Mouse (Mus musculus) stomach, embryonic 15.5 days (tissue): ENCODE results near the gene Uts2b. TPM values are rescaled to one million over a fixed set of nuclear protein-coding genes. Genes with fewer than 3 reads are reported as not detected.

Experiments used
- ATAC-seq: fragments of 200-750 bp; cut with Nextera tagmentation; 2 replicates; pipeline ENCODE4 v1.8.0; 2017; ENCODE audit warnings: low read depth, moderate number of reproducible peaks, moderate TSS enrichment; ENCODE audit not compliant: insufficient read depth, low FRiP score
- H3K27ac ChIP-seq: fragments of 300-500 bp; sonication (generic); 2 replicates; pipeline ENCODE4 v1.5.1; 2015; ENCODE audit warnings: mild to moderate bottlenecking, inconsistent platforms
- H3K27me3 ChIP-seq: fragments of 300-500 bp; sonication (generic); replicated peaks from 2 replicates; pipeline ENCODE4 v1.6.1; 2015; ENCODE audit warnings: inconsistent platforms
- H3K36me3 ChIP-seq: fragments of 300-500 bp; sonication (generic); 2 replicates; pipeline ENCODE4 v1.6.1; 2015; ENCODE audit warnings: inconsistent platforms
- H3K4me1 ChIP-seq: fragments of 300-500 bp; sonication (generic); 2 replicates; pipeline ENCODE4 v1.6.1; 2015; ENCODE audit warnings: inconsistent platforms
- H3K4me2 ChIP-seq: fragments of 300-500 bp; sonication (generic); 2 replicates; pipeline ENCODE4 v1.6.1; 2015; ENCODE audit warnings: mild to moderate bottlenecking, inconsistent platforms
- H3K4me3 ChIP-seq: fragments of 300-500 bp; sonication (generic); replicated peaks from 2 replicates; pipeline ENCODE4 v1.5.1; 2015; ENCODE audit warnings: inconsistent platforms
- H3K9ac ChIP-seq: fragments of 300-500 bp; sonication (generic); 2 replicates; pipeline ENCODE4 v1.6.1; 2015; ENCODE audit warnings: inconsistent platforms
- H3K9me3 ChIP-seq: fragments of 300-500 bp; sonication (generic); 2 replicates; pipeline ENCODE4 v1.6.1; 2016; ENCODE audit warnings: inconsistent platforms
- WGBS: fragments of 180-500 bp; shearing (Covaris S2); methylation state at CpG from one replicate; pipeline ENCODE4 v1.1.7; 2015; 5-methylcytosine and 5-hydroxymethylcytosine counted together
- polyA plus RNA-seq: library from polyadenylated mRNA; unstranded; fragments of >200 nt; fragmentation: Nextera tagmentation; extraction: Ambion mirVana; gene quantifications from 2 replicates; pipeline ENCODE4 v1.2.1, GENCODE M21; 2015

Gene Uts2b
- polyA plus RNA-seq, result 0.22 and 0.27 TPM in 2 replicates

DNA sequence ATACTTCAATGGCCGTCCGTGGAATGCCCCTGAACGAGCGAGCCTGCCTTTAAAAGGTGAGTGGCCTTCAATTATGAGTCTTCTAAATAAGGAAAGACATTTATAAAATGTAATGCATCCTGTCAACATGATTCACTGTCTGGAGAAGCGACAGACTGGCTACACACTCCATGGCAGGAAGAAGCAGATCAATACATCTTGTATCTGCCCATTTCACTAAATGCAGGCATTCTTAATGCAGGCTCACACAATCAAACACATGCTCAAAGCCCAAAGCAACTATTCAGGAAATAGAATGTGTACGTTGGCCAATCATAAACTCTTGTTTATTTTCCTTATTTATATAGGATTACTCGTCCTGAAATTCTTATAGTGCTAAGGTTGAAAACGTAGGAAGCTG lies at the start of gene Uts2b:
Uts2b (minus strand) TSS at position 49 of the 400 bp plus-strand sequence.
- H3K27ac ChIP-seq, result no peak within 1 kb of the TSS
- H3K9ac ChIP-seq, result no peak within 1 kb of the TSS
- 56% methylated on average over 8 of the region's 8 CpGs for WGBS
- H3K27me3 ChIP-seq, result no peaks in the 10 kb centered on the region
- no peaks in the 10 kb centered on the region for H3K9me3 ChIP-seq
- no peak within 1 kb of the TSS for H3K4me3 ChIP-seq
- ATAC-seq, result no peak
- H3K4me2 ChIP-seq, result no peak within 1 kb of the TSS
- H3K36me3 ChIP-seq, result no peaks in the 10 kb centered on the region
- H3K4me1 ChIP-seq, result no peaks in the 10 kb centered on the region

- no peak for ATAC-seq
- Histone ChIP-seq H3K9me3 (no peaks in the 10 kb centered on the region), H3K9ac (no peak overlapping the region), H3K27me3 (no peaks in the 10 kb centered on the region), H3K36me3 (peaks cover 44% of the 10 kb centered on the region), H3K4me2 (no peak overlapping the region), H3K4me1 (no peaks in the 10 kb centered on the region), H3K4me3 (no peak overlapping the region), H3K27ac (no peak overlapping the region)
- 82% methylated on average over 3 of the region's 3 CpGs for WGBS
These were observed 47.6 kb upstream of the Uts2b start for GRCm38 (mm10) chr16:27417632-27418031.

- 94% methylated on average over 6 of the region's 6 CpGs for WGBS
- ATAC-seq, result no peak
- Histone ChIP-seq H3K4me3 (no peak overlapping the region), H3K9ac (no peak overlapping the region), H3K27me3 (no peaks in the 10 kb centered on the region), H3K27ac (no peak overlapping the region), H3K4me2 (no peak overlapping the region), H3K9me3 (no peaks in the 10 kb centered on the region), H3K36me3 (peaks cover 38% of the 10 kb centered on the region), H3K4me1 (no peaks in the 10 kb centered on the region)
These were observed 47.0 kb upstream of the Uts2b start for GRCm38 (mm10) chr16:27416937-27417584.

GRCm38 (mm10) chr16:27404107-27404506 lies 34.1 kb upstream of the Uts2b start:
- no peak overlapping the region for H3K4me2 ChIP-seq
- H3K9ac ChIP-seq, result no peak overlapping the region
- no peak overlapping the region for H3K4me3 ChIP-seq
- H3K27me3 ChIP-seq, result no peaks in the 10 kb centered on the region
- no peak overlapping the region for H3K27ac ChIP-seq
- no peak for ATAC-seq
- H3K4me1 ChIP-seq, result no peaks in the 10 kb centered on the region
- H3K36me3 ChIP-seq, result peaks cover 8% of the 10 kb centered on the region; the same call in 1 of the 2 replicates
- H3K9me3 ChIP-seq, result no peaks in the 10 kb centered on the region

DNA sequence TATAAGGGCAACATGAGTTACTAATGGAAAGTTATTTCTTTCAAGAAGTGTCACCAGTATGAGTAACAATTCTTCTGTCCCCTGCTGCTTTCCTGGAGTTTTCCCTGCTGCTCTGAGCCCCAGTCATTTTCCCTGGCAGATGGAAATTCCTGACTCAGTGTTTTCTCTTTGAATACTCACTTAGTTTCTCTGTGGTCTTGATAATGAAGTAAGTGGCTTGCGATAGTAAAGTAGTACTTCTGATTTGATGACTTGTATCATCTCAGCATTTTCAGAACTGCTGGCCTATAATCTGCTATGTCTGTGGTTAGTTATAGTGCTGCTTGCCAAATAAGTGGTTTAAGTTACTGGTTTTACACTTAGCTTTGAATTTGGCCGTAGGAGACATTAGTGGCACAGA lies 31.5 kb upstream of the Uts2b start:
- H3K36me3 ChIP-seq, result 0 out of 2 replicates have a peak, but pooled peaks cover 2% of the 10 kb centered on the region
- no peak overlapping the region for H3K4me3 ChIP-seq
- 81% methylated on average over 2 of the region's 2 CpGs for WGBS
- H3K4me1 ChIP-seq, result no peaks in the 10 kb centered on the region
- H3K9ac ChIP-seq, result no peak overlapping the region
- no peak overlapping the region for H3K4me2 ChIP-seq
- no peak overlapping the region for H3K27ac ChIP-seq
- ATAC-seq, result no peak
- no peaks in the 10 kb centered on the region for H3K9me3 ChIP-seq
- H3K27me3 ChIP-seq, result no peaks in the 10 kb centered on the region

GRCm38 (mm10) chr16:27399719-27400253 lies 29.7 kb upstream of the Uts2b start:
- Histone ChIP-seq H3K27me3 (no peaks in the 10 kb centered on the region), H3K36me3 (no peaks in the 10 kb centered on the region), H3K27ac (no peak overlapping the region), H3K9me3 (no peaks in the 10 kb centered on the region), H3K4me2 (no peak overlapping the region), H3K4me1 (no peaks in the 10 kb centered on the region), H3K9ac (no peak overlapping the region), H3K4me3 (no peak overlapping the region)
- ATAC-seq, result no peak
- 86% methylated on average over 6 of the region's 6 CpGs for WGBS

DNA sequence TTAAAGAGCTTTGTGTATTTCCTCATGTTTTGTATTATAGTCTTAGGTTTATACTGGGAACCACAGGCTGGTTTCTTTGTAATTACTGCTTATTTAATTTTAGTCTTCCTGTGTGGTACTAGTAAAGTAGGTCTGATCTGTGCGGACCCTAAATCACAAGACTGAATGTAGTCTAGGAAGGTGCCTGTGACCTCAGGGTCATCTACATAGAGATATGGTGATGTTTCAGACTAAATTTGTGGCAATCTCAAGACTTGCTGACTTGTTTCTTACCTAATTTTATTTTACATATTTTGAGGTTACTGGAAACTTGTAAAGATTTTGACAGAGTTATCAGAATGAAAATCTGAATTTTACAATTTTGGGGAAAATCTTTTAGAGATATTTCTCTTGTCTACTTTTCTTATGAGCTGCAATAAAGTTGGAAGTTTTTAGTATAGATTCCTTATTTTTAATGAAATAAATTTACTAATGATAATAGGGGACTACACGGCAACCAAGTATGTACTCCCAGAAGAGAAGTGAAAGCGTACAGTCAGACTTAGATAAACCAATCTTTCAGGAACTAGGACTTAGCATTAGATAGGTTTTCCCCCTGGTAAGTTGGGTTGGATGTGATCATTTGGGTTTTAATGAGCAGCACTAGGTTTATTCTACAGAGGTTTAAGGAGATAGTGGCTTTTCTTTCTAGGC lies 29.1 kb upstream of the Uts2b start:
- Histone ChIP-seq H3K4me1 (no peaks in the 10 kb centered on the region), H3K4me2 (no peak overlapping the region), H3K27me3 (no peaks in the 10 kb centered on the region), H3K36me3 (no peaks in the 10 kb centered on the region), H3K9ac (no peak overlapping the region), H3K9me3 (no peaks in the 10 kb centered on the region), H3K4me3 (no peak overlapping the region), H3K27ac (no peak overlapping the region)
- ATAC-seq, result no peak
- WGBS, result 85% methylated on average over 3 of the region's 3 CpGs

GRCm38 (mm10) chr16:27396951-27397350 lies 26.9 kb upstream of the Uts2b start:
- H3K27me3 ChIP-seq, result no peaks in the 10 kb centered on the region
- no peak overlapping the region for H3K27ac ChIP-seq
- H3K4me1 ChIP-seq, result no peaks in the 10 kb centered on the region
- no peaks in the 10 kb centered on the region for H3K36me3 ChIP-seq
- H3K4me3 ChIP-seq, result no peak overlapping the region
- 0 out of 2 replicates have a peak, but pooled peaks have one; percentile 22 for ATAC-seq
- no peak overlapping the region for H3K9ac ChIP-seq
- H3K4me2 ChIP-seq, result no peak overlapping the region
- no peaks in the 10 kb centered on the region for H3K9me3 ChIP-seq
- 88% methylated on average over 1 of the region's 1 CpGs for WGBS

- Histone ChIP-seq H3K4me2 (no peak overlapping the region), H3K9ac (no peak overlapping the region), H3K36me3 (no peaks in the 10 kb centered on the region), H3K27me3 (no peaks in the 10 kb centered on the region), H3K4me3 (no peak overlapping the region), H3K4me1 (peaks cover 2% of the 10 kb centered on the region; the same call in 1 of the 2 replicates), H3K9me3 (no peaks in the 10 kb centered on the region), H3K27ac (no peak overlapping the region)
- no peak for ATAC-seq
- WGBS, result 86% methylated on average over 4 of the region's 4 CpGs
These were observed 25.4 kb upstream of the Uts2b start for GRCm38 (mm10) chr16:27395251-27396037.

DNA sequence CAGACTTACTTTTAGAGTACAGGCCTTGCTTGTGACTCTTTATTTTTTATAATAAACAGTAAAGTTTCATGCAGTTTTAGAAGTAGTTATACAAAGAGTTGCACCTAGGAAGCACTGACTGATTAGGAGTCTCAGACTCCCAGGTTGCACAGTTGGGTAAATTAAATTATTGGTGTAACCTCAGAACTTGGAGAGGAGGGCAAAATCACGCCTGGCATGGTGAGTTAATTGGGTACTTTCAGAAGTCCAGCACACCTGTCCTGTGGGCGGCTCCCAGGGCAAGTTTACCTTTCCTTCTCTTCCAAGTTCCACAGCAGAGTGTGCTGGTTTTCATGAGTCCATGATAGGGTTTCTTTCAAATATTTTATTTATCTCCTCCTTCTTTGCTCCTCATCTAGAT lies 21.8 kb upstream of the Uts2b start:
- Histone ChIP-seq H3K4me1 (peaks cover 6% of the 10 kb centered on the region; the same call in 1 of the 2 replicates), H3K4me3 (no peak overlapping the region), H3K27ac (no peak overlapping the region), H3K4me2 (no peak overlapping the region), H3K9ac (no peak overlapping the region), H3K27me3 (no peaks in the 10 kb centered on the region), H3K36me3 (no peaks in the 10 kb centered on the region), H3K9me3 (no peaks in the 10 kb centered on the region)
- ATAC-seq, result no peak
- 71% methylated on average over 2 of the region's 2 CpGs for WGBS

- no peak for ATAC-seq
- peaks cover 6% of the 10 kb centered on the region; the same call in 1 of the 2 replicates for H3K4me1 ChIP-seq
- 71% methylated on average over 4 of the region's 4 CpGs for WGBS
- no peak overlapping the region for H3K27ac ChIP-seq
- peak overlapping the region; percentile 68; the same call in 1 of the 2 replicates for H3K4me3 ChIP-seq
- no peaks in the 10 kb centered on the region for H3K9me3 ChIP-seq
- H3K4me2 ChIP-seq, result peak overlapping the region; percentile 67
- no peaks in the 10 kb centered on the region for H3K36me3 ChIP-seq
- H3K27me3 ChIP-seq, result no peaks in the 10 kb centered on the region
- H3K9ac ChIP-seq, result no peak overlapping the region
These were observed 20.3 kb upstream of the Uts2b start for GRCm38 (mm10) chr16:27390306-27390705.
